Mouse (Mus musculus): ENCODE measurements around the gene Slc28a3. TPM values are rescaled to one million over a fixed set of nuclear protein-coding genes. Genes with fewer than 3 reads are reported as not detected.

Gene Slc28a3
- polyA plus RNA-seq (2015; fragmentation: Nextera tagmentation; extraction: Ambion mirVana), result 2.3 and 3.4 TPM in 2 replicates

DNA sequence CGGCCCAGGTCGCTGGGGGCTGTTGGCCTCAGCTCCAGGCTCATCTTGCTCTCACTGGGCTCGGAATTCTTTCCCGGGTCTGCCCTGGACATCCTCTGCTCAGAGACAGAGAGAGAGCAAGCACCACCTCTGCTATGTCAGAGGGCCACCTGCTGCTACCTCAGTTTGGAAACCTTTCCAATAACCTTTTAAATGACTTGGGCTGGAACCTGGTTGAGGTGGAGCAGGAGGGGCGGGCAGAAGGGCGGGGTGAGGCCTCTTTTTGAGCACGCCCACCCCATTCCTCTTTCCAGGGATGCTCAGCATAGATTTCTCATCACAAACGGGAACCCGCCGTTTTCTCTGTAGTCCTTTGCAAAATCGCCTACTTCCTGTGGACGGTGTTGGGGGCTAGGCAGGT is at the start of gene Slc28a3:
Slc28a3 (minus strand) TSS at position 162 of the 400 bp plus-strand sequence.
- no peaks in the 10 kb centered on the region for H3K4me1 ChIP-seq (ENCODE audit: control insufficient read depth, insufficient read depth, low read length)
- H3K4me3 ChIP-seq (replicated peaks; ENCODE audit: low read length), result no peak within 1 kb of the TSS
- 19% methylated on average over 12 of the region's 12 CpGs for WGBS
- no peaks in the 10 kb centered on the region for H3K9me3 ChIP-seq (replicated peaks; ENCODE audit: control insufficient read depth, low read length)
- no peak within 1 kb of the TSS for H3K27ac ChIP-seq (ENCODE audit: low read length)
- no peak within 1 kb of the TSS for H3K4me2 ChIP-seq (ENCODE audit: low read depth, low read length)
- no peaks in the 10 kb centered on the region for H3K36me3 ChIP-seq (ENCODE audit: control insufficient read depth, insufficient read depth, low read length)
- ATAC-seq (ENCODE audit: insufficient read depth, low FRiP score), result no peak
- no peak within 1 kb of the TSS for H3K9ac ChIP-seq (ENCODE audit: low read length)
- no peaks in the 10 kb centered on the region for H3K27me3 ChIP-seq (ENCODE audit: control insufficient read depth, insufficient read depth, low read length)

GRCm38 (mm10) chr13:58657987-58658386 is 47.3 kb upstream of the Slc28a3 start:
- Histone ChIP-seq H3K4me2 (ENCODE audit: low read depth, low read length) (no peak overlapping the region), H3K27ac (ENCODE audit: low read length) (no peak overlapping the region), H3K9ac (ENCODE audit: low read length) (no peak overlapping the region), H3K27me3 (ENCODE audit: control insufficient read depth, insufficient read depth, low read length) (no peaks in the 10 kb centered on the region), H3K36me3 (ENCODE audit: control insufficient read depth, insufficient read depth, low read length) (no peaks in the 10 kb centered on the region), H3K9me3 (replicated peaks; ENCODE audit: control insufficient read depth, low read length) (no peaks in the 10 kb centered on the region), H3K4me1 (ENCODE audit: control insufficient read depth, insufficient read depth, low read length) (no peaks in the 10 kb centered on the region), H3K4me3 (replicated peaks; ENCODE audit: low read length) (no peak overlapping the region)
- WGBS, result 36% methylated on average over 9 of the region's 9 CpGs
- ATAC-seq (ENCODE audit: insufficient read depth, low FRiP score), result no peak

GRCm38 (mm10) chr13:58656885-58657284 is 46.2 kb upstream of the Slc28a3 start:
- no peak for ATAC-seq (ENCODE audit: insufficient read depth, low FRiP score)
- Histone ChIP-seq H3K36me3 (ENCODE audit: control insufficient read depth, insufficient read depth, low read length) (no peaks in the 10 kb centered on the region), H3K9ac (ENCODE audit: low read length) (no peak overlapping the region), H3K4me2 (ENCODE audit: low read depth, low read length) (no peak overlapping the region), H3K4me3 (replicated peaks; ENCODE audit: low read length) (no peak overlapping the region), H3K27me3 (ENCODE audit: control insufficient read depth, insufficient read depth, low read length) (no peaks in the 10 kb centered on the region), H3K27ac (ENCODE audit: low read length) (no peak overlapping the region), H3K9me3 (replicated peaks; ENCODE audit: control insufficient read depth, low read length) (no peaks in the 10 kb centered on the region), H3K4me1 (ENCODE audit: control insufficient read depth, insufficient read depth, low read length) (no peaks in the 10 kb centered on the region)
- 85% methylated on average over 3 of the region's 3 CpGs for WGBS

GRCm38 (mm10) chr13:58655552-58655951 is 44.9 kb upstream of the Slc28a3 start:
- no peaks in the 10 kb centered on the region for H3K36me3 ChIP-seq (ENCODE audit: control insufficient read depth, insufficient read depth, low read length)
- H3K4me2 ChIP-seq (ENCODE audit: low read depth, low read length), result no peak overlapping the region
- H3K9me3 ChIP-seq (replicated peaks; ENCODE audit: control insufficient read depth, low read length), result no peaks in the 10 kb centered on the region
- 73% methylated on average over 10 of the region's 10 CpGs for WGBS
- H3K4me1 ChIP-seq (ENCODE audit: control insufficient read depth, insufficient read depth, low read length), result no peaks in the 10 kb centered on the region
- ATAC-seq (ENCODE audit: insufficient read depth, low FRiP score), result no peak
- H3K27me3 ChIP-seq (ENCODE audit: control insufficient read depth, insufficient read depth, low read length), result no peaks in the 10 kb centered on the region
- H3K27ac ChIP-seq (ENCODE audit: low read length), result no peak overlapping the region
- no peak overlapping the region for H3K9ac ChIP-seq (ENCODE audit: low read length)
- H3K4me3 ChIP-seq (replicated peaks; ENCODE audit: low read length), result no peak overlapping the region

DNA sequence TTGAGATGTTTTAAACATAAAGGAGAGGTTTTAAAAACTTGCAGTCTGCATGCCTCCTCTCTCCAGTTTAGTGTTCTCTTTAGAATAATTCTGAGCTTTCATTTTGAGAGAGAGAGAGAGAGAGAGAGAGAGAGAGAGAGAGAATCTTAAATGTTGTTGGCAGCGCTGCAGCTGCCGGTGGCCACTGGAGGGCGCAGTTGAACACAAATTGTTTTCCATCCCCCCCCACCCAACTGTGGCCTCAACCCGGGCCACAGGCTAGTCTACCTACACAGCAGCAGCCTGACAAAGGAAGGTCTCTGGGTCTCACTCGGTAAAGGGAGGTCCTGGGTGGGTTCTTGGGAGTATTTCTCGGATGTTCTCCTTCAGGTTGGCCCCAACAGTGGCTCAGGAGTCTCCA is 29.7 kb upstream of the Slc28a3 start:
- no peak overlapping the region for H3K4me3 ChIP-seq (replicated peaks; ENCODE audit: low read length)
- H3K4me2 ChIP-seq (ENCODE audit: low read depth, low read length), result no peak overlapping the region
- no peak overlapping the region for H3K27ac ChIP-seq (ENCODE audit: low read length)
- no peaks in the 10 kb centered on the region for H3K9me3 ChIP-seq (replicated peaks; ENCODE audit: control insufficient read depth, low read length)
- no peak for ATAC-seq (ENCODE audit: insufficient read depth, low FRiP score)
- WGBS, result 9% methylated on average over 6 of the region's 6 CpGs
- no peaks in the 10 kb centered on the region for H3K4me1 ChIP-seq (ENCODE audit: control insufficient read depth, insufficient read depth, low read length)
- no peaks in the 10 kb centered on the region for H3K27me3 ChIP-seq (ENCODE audit: control insufficient read depth, insufficient read depth, low read length)
- H3K9ac ChIP-seq (ENCODE audit: low read length), result no peak overlapping the region
- H3K36me3 ChIP-seq (ENCODE audit: control insufficient read depth, insufficient read depth, low read length), result no peaks in the 10 kb centered on the region

DNA sequence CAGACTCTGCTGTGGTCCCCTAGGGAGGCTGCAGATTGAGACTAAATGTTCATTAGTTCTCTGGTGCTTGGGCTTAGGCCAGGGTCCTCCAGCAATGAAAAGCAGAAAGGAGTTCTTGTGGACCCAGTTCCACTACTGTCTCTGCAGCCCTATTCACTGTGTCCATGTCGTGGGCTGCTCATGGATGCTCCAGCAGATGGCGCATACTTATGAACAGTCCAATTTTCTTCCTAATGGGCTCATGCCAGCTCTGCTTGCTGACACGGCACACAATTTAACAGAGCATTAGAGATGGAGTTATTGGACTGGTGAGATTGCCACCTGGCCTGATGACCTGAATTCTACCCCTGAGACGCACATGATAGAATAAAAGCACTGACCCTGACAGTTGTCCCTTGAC is 28.3 kb upstream of the Slc28a3 start:
- 41% methylated on average over 4 of the region's 4 CpGs for WGBS
- Histone ChIP-seq H3K36me3 (ENCODE audit: control insufficient read depth, insufficient read depth, low read length) (no peaks in the 10 kb centered on the region), H3K9me3 (replicated peaks; ENCODE audit: control insufficient read depth, low read length) (no peaks in the 10 kb centered on the region), H3K9ac (ENCODE audit: low read length) (no peak overlapping the region), H3K4me1 (ENCODE audit: control insufficient read depth, insufficient read depth, low read length) (no peaks in the 10 kb centered on the region), H3K27ac (ENCODE audit: low read length) (no peak overlapping the region), H3K4me2 (ENCODE audit: low read depth, low read length) (no peak overlapping the region), H3K27me3 (ENCODE audit: control insufficient read depth, insufficient read depth, low read length) (no peaks in the 10 kb centered on the region), H3K4me3 (replicated peaks; ENCODE audit: low read length) (no peak overlapping the region)
- no peak for ATAC-seq (ENCODE audit: insufficient read depth, low FRiP score)

- H3K4me3 ChIP-seq (replicated peaks; ENCODE audit: low read length), result no peak overlapping the region
- no peaks in the 10 kb centered on the region for H3K36me3 ChIP-seq (ENCODE audit: control insufficient read depth, insufficient read depth, low read length)
- no peak; the same call in 1 of the 2 replicates for ATAC-seq (ENCODE audit: insufficient read depth, low FRiP score)
- H3K27me3 ChIP-seq (ENCODE audit: control insufficient read depth, insufficient read depth, low read length), result no peaks in the 10 kb centered on the region; the same call in 1 of the 2 replicates
- no peak overlapping the region for H3K9ac ChIP-seq (ENCODE audit: low read length)
- H3K27ac ChIP-seq (ENCODE audit: low read length), result no peak overlapping the region
- H3K4me1 ChIP-seq (ENCODE audit: control insufficient read depth, insufficient read depth, low read length), result no peaks in the 10 kb centered on the region
- H3K4me2 ChIP-seq (ENCODE audit: low read depth, low read length), result no peak overlapping the region
- no peaks in the 10 kb centered on the region for H3K9me3 ChIP-seq (replicated peaks; ENCODE audit: control insufficient read depth, low read length)
- 12% methylated on average over 13 of the region's 13 CpGs for WGBS
These were observed 26.8 kb upstream of the Slc28a3 start for GRCm38 (mm10) chr13:58637360-58638002.

DNA sequence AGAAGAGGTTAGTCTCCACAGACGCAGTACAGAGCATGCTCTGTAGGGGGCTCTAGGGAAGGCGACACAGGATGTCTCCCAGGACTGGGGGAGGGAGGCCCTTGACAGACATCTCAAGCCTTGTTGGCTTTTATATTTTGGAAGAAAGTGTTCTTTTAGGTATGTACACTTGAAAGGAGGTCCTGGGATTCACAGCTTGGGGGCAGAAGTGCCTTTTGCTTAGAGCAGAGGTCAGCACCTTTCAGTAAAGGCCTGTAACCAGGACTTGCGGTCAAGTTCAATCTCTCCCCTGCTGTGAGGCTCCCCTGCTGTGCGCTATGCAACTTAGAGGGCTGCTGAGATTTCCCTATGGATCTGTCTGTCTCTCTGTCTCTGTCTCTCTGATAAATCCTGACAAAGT is 23.2 kb upstream of the Slc28a3 start:
- no peaks in the 10 kb centered on the region for H3K4me1 ChIP-seq (ENCODE audit: control insufficient read depth, insufficient read depth, low read length)
- ATAC-seq (ENCODE audit: insufficient read depth, low FRiP score), result no peak
- no peak overlapping the region for H3K4me2 ChIP-seq (ENCODE audit: low read depth, low read length)
- no peaks in the 10 kb centered on the region; the same call in 1 of the 2 replicates for H3K27me3 ChIP-seq (ENCODE audit: control insufficient read depth, insufficient read depth, low read length)
- H3K36me3 ChIP-seq (ENCODE audit: control insufficient read depth, insufficient read depth, low read length), result no peaks in the 10 kb centered on the region
- H3K27ac ChIP-seq (ENCODE audit: low read length), result no peak overlapping the region
- WGBS, result 35% methylated on average over 4 of the region's 4 CpGs
- no peaks in the 10 kb centered on the region for H3K9me3 ChIP-seq (replicated peaks; ENCODE audit: control insufficient read depth, low read length)
- H3K9ac ChIP-seq (ENCODE audit: low read length), result no peak overlapping the region
- H3K4me3 ChIP-seq (replicated peaks; ENCODE audit: low read length), result no peak overlapping the region

- H3K27me3 ChIP-seq (ENCODE audit: control insufficient read depth, insufficient read depth, low read length), result no peaks in the 10 kb centered on the region; the same call in 1 of the 2 replicates
- no peak overlapping the region for H3K4me3 ChIP-seq (replicated peaks; ENCODE audit: low read length)
- WGBS, result 36% methylated on average over 10 of the region's 10 CpGs
- ATAC-seq (ENCODE audit: insufficient read depth, low FRiP score), result no peak
- no peaks in the 10 kb centered on the region for H3K4me1 ChIP-seq (ENCODE audit: control insufficient read depth, insufficient read depth, low read length)
- H3K9me3 ChIP-seq (replicated peaks; ENCODE audit: control insufficient read depth, low read length), result no peaks in the 10 kb centered on the region
- H3K27ac ChIP-seq (ENCODE audit: low read length), result no peak overlapping the region
- no peak overlapping the region for H3K4me2 ChIP-seq (ENCODE audit: low read depth, low read length)
- no peaks in the 10 kb centered on the region for H3K36me3 ChIP-seq (ENCODE audit: control insufficient read depth, insufficient read depth, low read length)
- H3K9ac ChIP-seq (ENCODE audit: low read length), result no peak overlapping the region
These were observed 20.1 kb upstream of the Slc28a3 start for GRCm38 (mm10) chr13:58630756-58631155.
